Comparison of ENCODE assay signal across 20 mouse cellular contexts in genomic region chr14:21548952-21549607, GRCm38 (mm10).
A peak's percentile ranks its signal among the peaks of the same experiment; 100 is the strongest.
DNase-seq lines count a peak whose midpoint lies in the region; ATAC-seq and TF ChIP-seq lines count a peak whose summit lies in the region.
"Had no signal": no experiment of that assay in that cellular context is flagged by ENCODE, and none has a peak within 500 bp of the region (broad histone marks: within the 10 kb centered on the region; RNA-seq: fewer than 3 reads in every experiment).

No protein-coding gene starts in this region.

- H3K4me2 ChIP-seq in liver, embryonic 14.5 days (ENCODE audit: low read depth), result peak overlapping the region; percentile 57
- H3K4me2 ChIP-seq in intestine, postnatal 0 days (replicated peaks; ENCODE audit: low read depth), result no peak overlapping the region
- H3K4me2 ChIP-seq: limb, embryonic 13.5 days; lung, embryonic 15.5 days; midbrain, embryonic 12.5 days had no signal

- peak overlapping the region; percentile 63 for H3K27ac ChIP-seq in liver, embryonic 14.5 days
- H3K27ac ChIP-seq in intestine, postnatal 0 days (ENCODE audit: low read depth, low read length), result no peak overlapping the region
- H3K27ac ChIP-seq: limb, embryonic 13.5 days; lung, embryonic 15.5 days; midbrain, embryonic 12.5 days had no signal

- TF ChIP-seq CTCF in liver, embryonic 14.5 days (IDR thresholded peaks at IDR 0.05; ENCODE audit: low read depth), result no peak
- no peak for TF ChIP-seq CTCF in intestine, postnatal 0 days (IDR thresholded peaks at IDR 0.05; ENCODE audit: low read depth)

- no peaks in the 10 kb centered on the region for H3K27me3 ChIP-seq in erythroblast, embryonic 14.5 days (ENCODE audit: control insufficient read depth)
- H3K27me3 ChIP-seq in liver, embryonic 14.5 days (ENCODE audit: control insufficient read depth, insufficient read depth, low read length), result no peaks in the 10 kb centered on the region
- no peaks in the 10 kb centered on the region for H3K27me3 ChIP-seq in intestine, postnatal 0 days (replicated peaks; ENCODE audit: control insufficient read depth, insufficient read depth, low read length)
- H3K27me3 ChIP-seq: limb, embryonic 13.5 days; lung, embryonic 15.5 days; midbrain, embryonic 12.5 days had no signal

- ATAC-seq in erythroblast, adult 5-6 weeks (replicated peaks; ENCODE audit: low FRiP score, poor library complexity, severe bottlenecking), result no peak
- ATAC-seq in liver, embryonic 14.5 days (ENCODE audit: insufficient read depth), result peak; percentile 85
- ATAC-seq in intestine, postnatal 0 days, result no peak
- no peak for ATAC-seq in inflammation-experienced regulatory T-cells, adult 6 months
- ATAC-seq: forebrain, embryonic 14.5 days had no signal

- H3K9ac ChIP-seq in liver, embryonic 14.5 days (replicated peaks), result 0 out of 2 replicates have a peak overlapping the region, but pooled peaks have one; percentile 1
- no peak overlapping the region for H3K9ac ChIP-seq in intestine, postnatal 0 days (ENCODE audit: low read depth, low read length)
- H3K9ac ChIP-seq: limb, embryonic 13.5 days; lung, embryonic 15.5 days; midbrain, embryonic 12.5 days had no signal

- DNase-seq in 416B (ENCODE audit: low read depth), result peak; percentile 33
- DNase-seq in c-Kit-positive CD71-positive TER-119-positive erythroid progenitor cells, embryonic 14.5 days (ENCODE audit: low spot score), result peak; percentile 68
- peak; percentile 60 to 65 (median 62) for DNase-seq in liver, embryonic 14.5 days (ENCODE audit: low read depth in 3 of 3, low spot score in 3 of 3)
- no peak for DNase-seq in urinary bladder, postnatal 4 days (ENCODE audit: low spot score in 2 of 2)
- DNase-seq: cerebellum, adult 11-12 months; cerebellum, postnatal 25 days; gastrocnemius, postnatal 25 days; heart, postnatal 10 days; kidney, postnatal 36 days; layer of hippocampus, adult 9-11 months; lung, postnatal 4 days; retina, postnatal 1 day had no signal

- no peaks in the 10 kb centered on the region for H3K36me3 ChIP-seq in erythroblast, embryonic 14.5 days (ENCODE audit: control insufficient read depth)
- H3K36me3 ChIP-seq in liver, embryonic 14.5 days (replicated peaks; ENCODE audit: control insufficient read depth, insufficient read depth, low read depth), result no peaks in the 10 kb centered on the region
- no peaks in the 10 kb centered on the region for H3K36me3 ChIP-seq in intestine, postnatal 0 days (ENCODE audit: control insufficient read depth, insufficient read depth)
- H3K36me3 ChIP-seq: limb, embryonic 13.5 days; lung, embryonic 15.5 days; midbrain, embryonic 12.5 days had no signal

- 27% methylated on average over 6 of the region's 6 CpGs for WGBS in liver, embryonic 14.5 days (ENCODE audit: insufficient replicate concordance)
- WGBS in intestine, postnatal 0 days, result 65% methylated on average over 6 of the region's 6 CpGs

- peak; percentile 82 for TF ChIP-seq EP300 in liver, embryonic 14.5 days (IDR thresholded peaks at IDR 0.05; ENCODE audit: low read depth)

- H3K9me3 ChIP-seq in erythroblast, embryonic 14.5 days (ENCODE audit: control insufficient read depth, low read length), result no peaks in the 10 kb centered on the region
- H3K9me3 ChIP-seq in liver, embryonic 14.5 days (ENCODE audit: control insufficient read depth, low read length), result no peaks in the 10 kb centered on the region
- no peaks in the 10 kb centered on the region for H3K9me3 ChIP-seq in intestine, postnatal 0 days (ENCODE audit: control insufficient read depth)
- H3K9me3 ChIP-seq: limb, embryonic 13.5 days; lung, embryonic 15.5 days; midbrain, embryonic 12.5 days had no signal

- peaks cover 40% of the 10 kb centered on the region for H3K4me1 ChIP-seq in erythroblast, embryonic 14.5 days (ENCODE audit: control insufficient read depth)
- H3K4me1 ChIP-seq in liver, embryonic 14.5 days (replicated peaks; ENCODE audit: control insufficient read depth in 2 of 2, insufficient read depth in 2 of 2, low read length in 1 of 2), result peaks cover 19 to 26% of the 10 kb centered on the region in 2 experiments
- H3K4me1 ChIP-seq in intestine, postnatal 0 days (replicated peaks; ENCODE audit: control insufficient read depth, insufficient read depth, low read length), result peaks cover 8% of the 10 kb centered on the region

- H3K4me3 ChIP-seq in erythroblast, embryonic 14.5 days (replicated peaks), result peak overlapping the region; percentile 2
- H3K4me3 ChIP-seq in liver, embryonic 14.5 days (ENCODE audit: insufficient read depth in 1 of 2, low read depth in 2 of 2, low read length in 2 of 2), result no peak overlapping the region; a peak in 1 of 4 replicates
- no peak overlapping the region for H3K4me3 ChIP-seq in intestine, postnatal 0 days (ENCODE audit: low read depth, low read length)
- H3K4me3 ChIP-seq: limb, embryonic 13.5 days; lung, embryonic 15.5 days; midbrain, embryonic 12.5 days had no signal

Comparison
In these comparisons a context has a peak if more than half of its experiments do, and no peak if none do; other contexts are left out.
1. DNase-seq: peak in 416B (single experiment), c-Kit-positive CD71-positive TER-119-positive erythroid progenitor cells, embryonic 14.5 days (single experiment) and liver, embryonic 14.5 days (3 of 3); none in urinary bladder, postnatal 4 days (0 of 2).